Mouse (Mus musculus): ENCODE data around the gene H2bfm. TPM values are rescaled to one million over a fixed set of nuclear protein-coding genes. Genes with fewer than 3 reads are reported as not detected.
"Not testable (repeated sequence)": the region's sequence is repeated elsewhere in the genome, so short reads cannot be mapped to it uniquely, and the experiment has no call there.

The H2bfm gene
- not detected in 2 replicates for polyA plus RNA-seq (2012; rRNA removed)

- 88% methylated on average over 14 of the region's 14 CpGs for WGBS
- Histone ChIP-seq H3K27ac (ENCODE audit: insufficient read depth, low read length) (no peak within 1 kb of the TSS), H3K27me3 (ENCODE audit: control insufficient read depth, insufficient read depth, low read length) (no peaks in the 10 kb centered on the region), H3K4me1 (ENCODE audit: control insufficient read depth, insufficient read depth, insufficient read length) (no peaks in the 10 kb centered on the region), H3K36me3 (ENCODE audit: control insufficient read depth, insufficient read depth, low read length) (no peaks in the 10 kb centered on the region), H3K4me3 (ENCODE audit: extremely low read depth, insufficient read depth, insufficient read length) (no peak within 1 kb of the TSS)
- no peak for DNase-seq (ENCODE audit: low read depth in 1 of 2, low spot score in 2 of 2)
- TF ChIP-seq CTCF (IDR thresholded peaks at IDR 0.05; ENCODE audit: extremely low read depth, insufficient read depth, insufficient read length, insufficient replicate concordance) (no peak), POLR2A (IDR thresholded peaks at IDR 0.05; ENCODE audit: low read depth, low read length) (no peak)
Measured at GRCm38 (mm10) chrX:136927031-136927430, at the start of gene H2bfm. TSS of gene H2bfm (plus strand) at chrX:136927325.

- Histone ChIP-seq H3K27ac (ENCODE audit: insufficient read depth, low read length) (no peak overlapping the region), H3K36me3 (ENCODE audit: control insufficient read depth, insufficient read depth, low read length) (no peaks in the 10 kb centered on the region), H3K27me3 (ENCODE audit: control insufficient read depth, insufficient read depth, low read length) (no peaks in the 10 kb centered on the region), H3K4me1 (ENCODE audit: control insufficient read depth, insufficient read depth, insufficient read length) (no peaks in the 10 kb centered on the region), H3K4me3 (ENCODE audit: extremely low read depth, insufficient read depth, insufficient read length) (no peak overlapping the region)
- WGBS: 41% methylated on average over 2 of the region's 2 CpGs
- TF ChIP-seq CTCF (IDR thresholded peaks at IDR 0.05; ENCODE audit: extremely low read depth, insufficient read depth, insufficient read length, insufficient replicate concordance): no peak
- TF ChIP-seq POLR2A (IDR thresholded peaks at IDR 0.05; ENCODE audit: low read depth, low read length): no peak
- DNase-seq (ENCODE audit: low read depth in 1 of 2, low spot score in 2 of 2): peak in 1 of 2 experiments; percentile 4
Measured at GRCm38 (mm10) chrX:136895757-136896156, 31.4 kb upstream of the H2bfm start.

- H3K4me1 ChIP-seq (ENCODE audit: control insufficient read depth, insufficient read depth, insufficient read length): no peaks in the 10 kb centered on the region
- TF ChIP-seq CTCF (IDR thresholded peaks at IDR 0.05; ENCODE audit: extremely low read depth, insufficient read depth, insufficient read length, insufficient replicate concordance) (no peak), POLR2A (IDR thresholded peaks at IDR 0.05; ENCODE audit: low read depth, low read length) (no peak)
- no peaks in the 10 kb centered on the region for H3K36me3 ChIP-seq (ENCODE audit: control insufficient read depth, insufficient read depth, low read length)
- no peak overlapping the region for H3K4me3 ChIP-seq (ENCODE audit: extremely low read depth, insufficient read depth, insufficient read length)
- no peak overlapping the region for H3K27ac ChIP-seq (ENCODE audit: insufficient read depth, low read length)
- DNase-seq (ENCODE audit: low read depth in 1 of 2, low spot score in 2 of 2): no peak
- WGBS: 67% methylated on average over 4 of the region's 4 CpGs
- H3K27me3 ChIP-seq (ENCODE audit: control insufficient read depth, insufficient read depth, low read length): no peaks in the 10 kb centered on the region
Measured at GRCm38 (mm10) chrX:136904369-136904768, 22.8 kb upstream of the H2bfm start.

GRCm38 (mm10) chrX:136925863-136926262, 1.3 kb upstream of the H2bfm start:
- Histone ChIP-seq H3K4me1 (ENCODE audit: control insufficient read depth, insufficient read depth, insufficient read length) (no peaks in the 10 kb centered on the region), H3K27ac (ENCODE audit: insufficient read depth, low read length) (no peak overlapping the region), H3K36me3 (ENCODE audit: control insufficient read depth, insufficient read depth, low read length) (no peaks in the 10 kb centered on the region), H3K4me3 (ENCODE audit: extremely low read depth, insufficient read depth, insufficient read length) (no peak overlapping the region), H3K27me3 (ENCODE audit: control insufficient read depth, insufficient read depth, low read length) (no peaks in the 10 kb centered on the region)
- no peak for TF ChIP-seq POLR2A (IDR thresholded peaks at IDR 0.05; ENCODE audit: low read depth, low read length)
- TF ChIP-seq CTCF (IDR thresholded peaks at IDR 0.05; ENCODE audit: extremely low read depth, insufficient read depth, insufficient read length, insufficient replicate concordance): no peak
- DNase-seq (ENCODE audit: low read depth in 1 of 2, low spot score in 2 of 2): no peak

- 42% methylated on average over 3 of the region's 3 CpGs for WGBS
- Histone ChIP-seq H3K27ac (ENCODE audit: insufficient read depth, low read length) (no peak overlapping the region), H3K27me3 (ENCODE audit: control insufficient read depth, insufficient read depth, low read length) (no peaks in the 10 kb centered on the region), H3K4me3 (ENCODE audit: extremely low read depth, insufficient read depth, insufficient read length) (no peak overlapping the region), H3K4me1 (ENCODE audit: control insufficient read depth, insufficient read depth, insufficient read length) (no peaks in the 10 kb centered on the region), H3K36me3 (ENCODE audit: control insufficient read depth, insufficient read depth, low read length) (no peaks in the 10 kb centered on the region)
- TF ChIP-seq POLR2A (IDR thresholded peaks at IDR 0.05; ENCODE audit: low read depth, low read length) (no peak), CTCF (IDR thresholded peaks at IDR 0.05; ENCODE audit: extremely low read depth, insufficient read depth, insufficient read length, insufficient replicate concordance) (no peak)
- DNase-seq (ENCODE audit: low read depth in 1 of 2, low spot score in 2 of 2): no peak
Measured at GRCm38 (mm10) chrX:136937985-136938384, 10.9 kb downstream of the H2bfm start.

GRCm38 (mm10) chrX:136957583-136958279, 30.6 kb downstream of the H2bfm start:
- not testable (repeated sequence) for H3K4me1 ChIP-seq (ENCODE audit: control insufficient read depth, insufficient read depth, insufficient read length); H3K36me3 ChIP-seq (ENCODE audit: control insufficient read depth, insufficient read depth, low read length); H3K27me3 ChIP-seq (ENCODE audit: control insufficient read depth, insufficient read depth, low read length); H3K27ac ChIP-seq (ENCODE audit: insufficient read depth, low read length); DNase-seq (ENCODE audit: low read depth in 1 of 2, low spot score in 2 of 2); H3K4me3 ChIP-seq (ENCODE audit: extremely low read depth, insufficient read depth, insufficient read length)
- WGBS: 57% methylated on average over 13 of the region's 13 CpGs

- DNase-seq (ENCODE audit: low read depth in 1 of 2, low spot score in 2 of 2); H3K27me3 ChIP-seq (ENCODE audit: control insufficient read depth, insufficient read depth, low read length); H3K36me3 ChIP-seq (ENCODE audit: control insufficient read depth, insufficient read depth, low read length); H3K27ac ChIP-seq (ENCODE audit: insufficient read depth, low read length); H3K4me1 ChIP-seq (ENCODE audit: control insufficient read depth, insufficient read depth, insufficient read length); H3K4me3 ChIP-seq (ENCODE audit: extremely low read depth, insufficient read depth, insufficient read length): not testable (repeated sequence)
- 87% methylated on average over 5 of the region's 5 CpGs for WGBS
Measured at GRCm38 (mm10) chrX:136958300-136958699, 31.2 kb downstream of the H2bfm start.

Measured in spleen, adult 2 months (tissue).